Mouse (Mus musculus) lung, embryonic 16.5 days (tissue): ENCODE data around the gene Skp2. TPM values are rescaled to one million over a fixed set of nuclear protein-coding genes. Genes with fewer than 3 reads are reported as not detected.

Source experiments
- polyA plus RNA-seq: library from polyadenylated mRNA; unstranded; fragments of >200 nt; fragmentation: Nextera tagmentation; extraction: Ambion mirVana; gene quantifications from 2 replicates; pipeline ENCODE4 v1.2.1, GENCODE M21; 2015

The Skp2 gene
- polyA plus RNA-seq, 1 experiment from 2014 or later = 67.4 TPM

Other genes with a start within 250 kb of the Skp2 start
- gene Ranbp3l, start 187.5 kb downstream of the Skp2 start, polyA plus RNA-seq = 0.15 and 0.16 TPM in 2 replicates
- 27.4 and 31.8 TPM in 2 replicates for gene Nadk2, start 84.2 kb downstream of the Skp2 start, polyA plus RNA-seq
- 2.8 and 3.2 TPM in 2 replicates for gene Lmbrd2, start 14.9 kb downstream of the Skp2 start, polyA plus RNA-seq
- gene Ugt3a1, start 121.5 kb upstream of the Skp2 start, polyA plus RNA-seq = not detected in 2 replicates
- gene Ugt3a2, start 180.1 kb upstream of the Skp2 start, polyA plus RNA-seq = 0.09 TPM in 1 of 2 replicates, not detected in the other